Mouse (Mus musculus) embryonic facial prominence, embryonic 11.5 days (tissue): ENCODE data around the gene Zbtb25. TPM values are rescaled to one million over a fixed set of nuclear protein-coding genes. Genes with fewer than 3 reads are reported as not detected.
A peak's percentile ranks its signal among the peaks of the same experiment; 100 is the strongest.

Experiments
- ATAC-seq: fragments of 200-750 bp; cut with Nextera tagmentation; replicated peaks from 2 replicates; pipeline ENCODE4 v1.8.0; 2017; ENCODE audit warnings: low read depth; ENCODE audit not compliant: insufficient number of reproducible peaks, low FRiP score, low TSS enrichment
- DNase-seq: peaks from one replicate; pipeline ENCODE4 v3.0.0-alpha.2; 2015; ENCODE audit warnings: low spot score
- H3K27ac ChIP-seq: fragments of 300-500 bp; sonication (generic); replicated peaks from 2 replicates; pipeline ENCODE4 v1.5.1; 2014; ENCODE audit warnings: mild to moderate bottlenecking, low read depth, low read length, control low read depth
- H3K27me3 ChIP-seq: fragments of 300-500 bp; sonication (generic); 2 replicates; pipeline ENCODE4 v1.6.1; 2014; ENCODE audit warnings: mild to moderate bottlenecking, low read length, moderate library complexity, mixed read lengths; ENCODE audit not compliant: control insufficient read depth, insufficient read depth
- H3K36me3 ChIP-seq: fragments of 300-500 bp; sonication (generic); replicated peaks from 2 replicates; pipeline ENCODE4 v1.6.1; 2014; ENCODE audit warnings: low read depth, mild to moderate bottlenecking, low read length, moderate library complexity, mixed read lengths; ENCODE audit not compliant: control insufficient read depth, insufficient read depth
- H3K4me1 ChIP-seq: fragments of 300-500 bp; sonication (generic); 2 replicates; pipeline ENCODE4 v1.6.1; 2014; ENCODE audit warnings: low read length, mixed read lengths; ENCODE audit not compliant: control insufficient read depth, insufficient read depth
- H3K4me2 ChIP-seq: fragments of 300-500 bp; sonication (generic); 2 replicates; pipeline ENCODE4 v1.6.1; 2014; ENCODE audit warnings: low read depth, mild to moderate bottlenecking, control low read depth, low read length, moderate library complexity
- H3K4me3 ChIP-seq: fragments of 300-500 bp; sonication (generic); 2 replicates; pipeline ENCODE4 v1.5.1; 2014; ENCODE audit warnings: low read depth, low read length, control low read depth
- H3K9ac ChIP-seq: fragments of 300-500 bp; sonication (generic); replicated peaks from 2 replicates; pipeline ENCODE4 v1.6.1; 2014; ENCODE audit warnings: mild to moderate bottlenecking, control low read depth, low read length
- H3K9me3 ChIP-seq: fragments of 300-500 bp; sonication (generic); replicated peaks from 2 replicates; pipeline ENCODE4 v1.6.1; 2016; ENCODE audit warnings: mild to moderate bottlenecking, low read length, inconsistent platforms, mixed read lengths; ENCODE audit not compliant: control insufficient read depth
- WGBS: fragments of 180-500 bp; shearing (Covaris S2); extraction: QIAGEN DNeasy Blood & Tissue Kit; methylation state at CpG from one replicate; pipeline ENCODE4 v1.1.7; 2014; 5-methylcytosine and 5-hydroxymethylcytosine counted together
- polyA plus RNA-seq: library from polyadenylated mRNA; unstranded; fragments of >200 nt; fragmentation: Nextera tagmentation; extraction: Ambion mirVana; gene quantifications from 2 replicates; pipeline ENCODE4 v1.2.1, GENCODE M21; 2014

Zbtb25 gene
- polyA plus RNA-seq, result 21.2 and 22.3 TPM in 2 replicates

DNA sequence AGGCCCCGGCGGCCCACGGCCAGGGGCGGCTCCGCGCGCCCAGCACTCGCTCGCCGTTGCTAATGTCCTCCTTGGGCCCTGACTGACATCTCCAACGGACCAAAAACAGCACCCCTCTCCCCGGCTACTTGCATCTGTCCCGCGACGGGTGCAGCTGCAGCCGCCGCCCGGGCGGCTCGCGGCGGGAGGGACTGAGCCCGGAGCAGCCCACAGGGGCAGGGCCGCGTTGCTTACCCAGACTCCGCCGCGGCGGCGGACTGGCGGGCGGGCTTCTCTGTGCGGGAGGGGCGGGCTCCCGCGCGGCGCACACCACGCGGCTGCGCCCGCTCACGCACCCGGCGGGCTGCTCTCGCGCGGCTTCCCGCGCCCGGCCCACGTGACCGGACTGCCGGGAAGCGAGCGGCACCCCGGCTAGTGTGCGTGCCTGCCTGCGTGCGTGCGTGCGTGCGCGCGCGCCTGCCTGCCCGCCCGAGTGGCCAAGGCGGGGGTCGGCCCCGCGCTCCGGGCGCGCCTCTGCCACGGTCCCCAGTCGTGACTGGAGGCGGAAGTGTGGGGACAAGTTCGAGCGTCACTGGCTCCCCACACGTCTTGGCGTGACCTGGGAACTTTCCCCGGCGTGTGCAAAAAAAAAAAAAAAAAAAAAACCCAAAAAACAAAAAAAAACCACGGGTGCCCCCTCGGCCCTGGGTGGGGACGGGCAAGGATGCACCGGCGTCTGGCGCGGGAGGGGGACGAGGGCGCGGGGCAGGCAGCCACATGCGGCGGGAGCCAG lies at the start of gene Zbtb25:
TSS of gene Zbtb25 (minus strand) at position 397 of the 772 bp plus-strand sequence.
- H3K27ac ChIP-seq, result peak within 1 kb of the TSS; percentile 100
- peaks cover 10% of the 10 kb centered on the region for H3K4me1 ChIP-seq
- H3K27me3 ChIP-seq, result no peaks in the 10 kb centered on the region
- peak within 1 kb of the TSS; percentile 87 for H3K4me2 ChIP-seq
- H3K9ac ChIP-seq, result peak within 1 kb of the TSS; percentile 96
- ATAC-seq, result peak; percentile 58
- peak; percentile 90 for DNase-seq
- WGBS, result under 1% methylated on average over 80 of the region's 96 CpGs
- H3K9me3 ChIP-seq, result no peaks in the 10 kb centered on the region
- H3K4me3 ChIP-seq, result peak within 1 kb of the TSS; percentile 97
- no peaks in the 10 kb centered on the region for H3K36me3 ChIP-seq

DNA sequence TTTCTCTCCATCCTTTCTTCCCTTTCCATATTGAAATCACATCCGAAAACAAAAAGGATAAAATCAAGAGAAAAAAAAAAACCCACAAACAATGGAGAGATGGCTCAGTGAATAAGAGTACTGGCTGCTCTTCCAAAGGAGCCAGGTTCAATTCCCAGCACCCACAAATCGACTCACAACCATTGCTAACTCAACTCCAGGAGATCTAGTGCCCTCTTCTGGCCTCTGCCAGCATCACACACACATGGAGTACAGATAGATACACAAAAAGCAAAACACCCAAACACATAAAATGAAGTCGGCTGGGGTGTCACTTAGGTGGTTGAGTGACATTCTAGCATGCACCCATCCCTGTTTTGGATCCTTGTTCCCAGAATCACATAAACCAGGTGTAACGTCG lies 48.9 kb upstream of the Zbtb25 start:
- no peak overlapping the region for H3K4me3 ChIP-seq
- no peak for DNase-seq
- no peak for ATAC-seq
- H3K27ac ChIP-seq, result no peak overlapping the region
- H3K9me3 ChIP-seq, result no peaks in the 10 kb centered on the region
- no peaks in the 10 kb centered on the region for H3K36me3 ChIP-seq
- WGBS, result 91% methylated on average over 5 of the region's 5 CpGs
- no peaks in the 10 kb centered on the region for H3K27me3 ChIP-seq
- no peak overlapping the region for H3K4me2 ChIP-seq
- no peak overlapping the region for H3K9ac ChIP-seq
- H3K4me1 ChIP-seq, result no peaks in the 10 kb centered on the region; the same call in 1 of the 2 replicates

DNA sequence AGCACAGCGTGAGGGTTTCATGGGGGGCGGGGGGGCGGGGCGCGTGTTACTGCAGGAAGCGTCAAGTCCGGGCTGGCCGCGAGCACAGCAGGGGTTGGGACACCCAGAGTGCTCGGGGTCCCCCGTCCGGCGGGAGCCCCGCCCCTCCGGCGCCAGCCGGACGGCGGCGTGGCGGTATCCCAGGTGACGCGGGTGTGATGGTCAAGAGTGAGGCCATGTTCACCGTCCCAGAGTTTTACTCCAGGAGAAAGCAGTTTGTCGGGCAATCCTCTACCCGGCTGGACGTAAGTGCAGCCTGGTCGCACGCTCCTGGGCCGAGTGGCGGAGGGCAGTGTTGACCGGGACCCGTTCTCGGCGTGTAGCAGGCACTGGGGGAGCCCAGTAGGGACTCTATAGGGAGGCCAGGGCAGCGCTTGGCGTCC lies 48.0 kb upstream of the Zbtb25 start, which contains the start of gene Ppp1r36:
TSS of gene Ppp1r36 (plus strand) at position 106 of the 422 bp plus-strand sequence.
- Histone ChIP-seq H3K36me3 (no peaks in the 10 kb centered on the region), H3K9ac (peak within 1 kb of the TSS; percentile 57), H3K9me3 (no peaks in the 10 kb centered on the region), H3K27me3 (no peaks in the 10 kb centered on the region), H3K27ac (no peak within 1 kb of the TSS), H3K4me3 (peak within 1 kb of the TSS; percentile 40), H3K4me2 (peak within 1 kb of the TSS; percentile 78), H3K4me1 (no peaks in the 10 kb centered on the region; the same call in 1 of the 2 replicates)
- under 1% methylated on average over 37 of the region's 37 CpGs for WGBS
- ATAC-seq (no peak), DNase-seq (peak; percentile 49)

DNA sequence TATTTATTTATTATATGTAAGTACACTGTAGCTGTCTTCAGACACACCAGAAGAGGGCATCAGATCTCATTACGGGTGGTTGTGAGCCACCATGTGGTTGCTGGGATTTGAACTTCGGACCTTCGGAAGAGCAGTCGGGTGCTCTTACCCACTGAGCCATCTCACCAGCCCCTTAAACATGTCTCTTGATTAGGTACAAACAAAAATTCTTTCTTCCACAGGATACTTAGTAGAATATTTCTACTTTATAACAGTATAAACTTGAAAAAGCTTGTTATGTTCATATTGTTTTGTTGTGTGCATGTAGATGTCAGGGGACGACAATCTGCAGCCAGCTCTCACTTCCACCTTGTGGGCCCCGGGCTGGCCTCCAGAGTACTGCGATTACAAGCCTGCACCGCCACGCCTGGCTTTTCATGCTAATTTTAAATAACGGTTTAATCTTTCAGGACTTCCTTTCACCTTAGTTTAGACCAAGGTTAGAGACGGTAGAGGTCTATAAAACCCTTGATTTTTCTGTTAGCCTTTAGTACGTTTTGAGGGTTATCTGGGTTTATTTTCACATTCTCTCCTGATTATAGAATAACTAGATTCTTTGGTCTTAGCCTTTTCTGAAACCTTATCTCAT lies 46.1 kb upstream of the Zbtb25 start:
- H3K9me3 ChIP-seq, result no peaks in the 10 kb centered on the region
- DNase-seq (no peak), ATAC-seq (no peak)
- no peaks in the 10 kb centered on the region for H3K36me3 ChIP-seq
- H3K4me1 ChIP-seq, result no peaks in the 10 kb centered on the region; the same call in 1 of the 2 replicates
- H3K9ac ChIP-seq, result no peak overlapping the region
- H3K27me3 ChIP-seq, result no peaks in the 10 kb centered on the region
- H3K27ac ChIP-seq, result no peak overlapping the region
- WGBS, result 80% methylated on average over 11 of the region's 12 CpGs
- no peak overlapping the region for H3K4me3 ChIP-seq
- no peak overlapping the region for H3K4me2 ChIP-seq

DNA sequence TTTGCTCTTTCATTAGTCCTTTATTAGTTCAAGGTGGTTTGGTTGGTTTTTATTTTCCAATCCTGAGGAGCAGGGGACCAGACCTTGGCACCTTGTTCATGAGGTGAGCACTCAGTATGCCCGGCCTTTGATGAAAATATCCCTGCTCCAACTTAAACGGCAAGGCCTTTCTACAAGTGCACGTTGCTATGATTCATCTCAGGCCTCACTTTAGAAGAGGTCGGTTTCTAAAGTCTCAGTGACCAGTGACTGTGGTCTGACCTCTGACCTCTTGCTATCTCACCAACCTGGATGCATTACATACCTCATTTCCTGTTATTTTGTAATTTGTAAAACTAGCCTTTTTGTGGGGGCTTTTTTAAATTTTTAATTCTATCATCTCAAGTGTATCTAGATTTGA lies 39.8 kb upstream of the Zbtb25 start:
- H3K4me3 ChIP-seq, result no peak overlapping the region
- 28% methylated on average over 4 of the region's 4 CpGs for WGBS
- DNase-seq, result no peak
- no peaks in the 10 kb centered on the region for H3K36me3 ChIP-seq
- H3K9me3 ChIP-seq, result no peaks in the 10 kb centered on the region
- H3K4me2 ChIP-seq, result no peak overlapping the region
- peaks cover 2% of the 10 kb centered on the region; the same call in 1 of the 2 replicates for H3K4me1 ChIP-seq
- peaks cover 14% of the 10 kb centered on the region for H3K27me3 ChIP-seq
- no peak overlapping the region for H3K27ac ChIP-seq
- no peak for ATAC-seq
- H3K9ac ChIP-seq, result no peak overlapping the region

DNA sequence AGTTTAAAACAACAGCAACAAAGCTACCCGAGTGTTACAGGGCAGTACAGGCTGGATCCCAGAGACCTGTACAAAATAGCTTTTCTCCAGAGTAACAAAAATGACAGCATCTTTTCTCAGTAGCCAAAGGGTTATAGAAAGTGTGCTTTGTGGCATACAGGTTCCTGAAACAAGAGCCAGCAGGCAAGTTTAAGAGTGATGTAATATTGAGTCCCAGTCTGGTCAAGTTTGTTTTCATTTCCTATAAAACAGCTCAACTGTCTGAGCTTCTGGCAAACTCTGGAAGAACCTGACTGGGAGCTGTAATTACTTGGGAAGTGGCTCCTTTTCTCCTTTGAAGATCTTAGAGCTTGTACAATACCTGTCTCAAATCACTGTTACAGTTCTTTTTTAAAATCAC lies 37.8 kb upstream of the Zbtb25 start:
- 21% methylated on average over 1 of the region's 1 CpGs for WGBS
- H3K4me1 ChIP-seq, result peaks cover 2% of the 10 kb centered on the region; the same call in 1 of the 2 replicates
- H3K4me2 ChIP-seq, result no peak overlapping the region
- no peak overlapping the region for H3K27ac ChIP-seq
- no peaks in the 10 kb centered on the region for H3K9me3 ChIP-seq
- peaks cover 14% of the 10 kb centered on the region for H3K27me3 ChIP-seq
- H3K4me3 ChIP-seq, result no peak overlapping the region
- H3K36me3 ChIP-seq, result no peaks in the 10 kb centered on the region
- no peak overlapping the region for H3K9ac ChIP-seq
- DNase-seq (peak; percentile 33), ATAC-seq (no peak)

DNA sequence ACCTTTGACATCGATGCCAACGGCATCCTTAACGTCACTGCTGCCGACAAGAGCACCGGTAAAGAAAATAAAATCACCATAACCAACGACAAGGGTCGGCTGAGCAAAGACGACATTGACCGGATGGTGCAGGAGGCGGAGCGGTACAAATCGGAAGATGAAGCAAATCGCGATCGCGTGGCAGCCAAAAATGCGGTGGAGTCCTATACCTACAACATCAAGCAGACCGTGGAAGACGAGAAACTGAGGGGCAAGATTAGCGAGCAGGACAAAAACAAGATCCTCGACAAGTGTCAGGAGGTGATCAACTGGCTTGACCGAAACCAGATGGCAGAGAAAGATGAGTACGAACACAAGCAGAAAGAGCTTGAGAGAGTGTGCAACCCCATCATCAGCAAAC lies 36.6 kb upstream of the Zbtb25 start:
- Histone ChIP-seq H3K4me2 (peak overlapping the region; percentile 25), H3K27me3 (peaks cover 14% of the 10 kb centered on the region), H3K27ac (no peak overlapping the region), H3K36me3 (no peaks in the 10 kb centered on the region), H3K4me3 (peak overlapping the region; percentile 12; the same call in 1 of the 2 replicates), H3K9me3 (no peaks in the 10 kb centered on the region), H3K9ac (no peak overlapping the region), H3K4me1 (peaks cover 2% of the 10 kb centered on the region; the same call in 1 of the 2 replicates)
- WGBS, result 2% methylated on average over 23 of the region's 23 CpGs
- ATAC-seq (no peak), DNase-seq (peak; percentile 49)
